Mouse (Mus musculus) limb, embryonic 11.5 days (tissue): ENCODE measurements around the gene Usp38. TPM values are rescaled to one million over a fixed set of nuclear protein-coding genes. Genes with fewer than 3 reads are reported as not detected.

Source experiments
- ATAC-seq: fragments of 200-750 bp; cut with Nextera tagmentation; 2 replicates; pipeline ENCODE4 v1.8.0; 2017; ENCODE audit warnings: low read depth; ENCODE audit not compliant: insufficient number of reproducible peaks, low FRiP score, low TSS enrichment
- DNase-seq: peaks from one replicate; pipeline ENCODE4 v3.0.0-alpha.2; 2015; ENCODE audit warnings: low spot score
- H3K27ac ChIP-seq: fragments of 300-500 bp; sonication (generic); replicated peaks from 2 replicates; pipeline ENCODE4 v1.5.1; 2014; ENCODE audit warnings: low read depth, mild to moderate bottlenecking, low read length
- H3K27me3 ChIP-seq: fragments of 300-500 bp; sonication (generic); 2 replicates; pipeline ENCODE4 v1.6.1; 2014; ENCODE audit warnings: mild to moderate bottlenecking, low read length, mixed read lengths; ENCODE audit not compliant: control insufficient read depth, insufficient read depth
- H3K36me3 ChIP-seq: fragments of 300-500 bp; sonication (generic); 2 replicates; pipeline ENCODE4 v1.6.1; 2014; ENCODE audit warnings: mild to moderate bottlenecking, low read length, moderate library complexity, mixed read lengths; ENCODE audit not compliant: control insufficient read depth, insufficient read depth
- H3K4me1 ChIP-seq: fragments of 300-500 bp; sonication (generic); 2 replicates; pipeline ENCODE4 v1.6.1; 2014; ENCODE audit warnings: low read length, mixed read lengths; ENCODE audit not compliant: control insufficient read depth, insufficient read depth
- H3K4me2 ChIP-seq: fragments of 300-500 bp; sonication (generic); 2 replicates; pipeline ENCODE4 v1.6.1; 2014; ENCODE audit warnings: low read depth, mild to moderate bottlenecking, moderate library complexity; ENCODE audit not compliant: severe bottlenecking
- H3K4me3 ChIP-seq: fragments of 300-500 bp; sonication (generic); 2 replicates; pipeline ENCODE4 v1.5.1; 2014; ENCODE audit warnings: low read depth, low read length
- H3K9ac ChIP-seq: fragments of 300-500 bp; sonication (generic); 2 replicates; pipeline ENCODE4 v1.6.1; 2014; ENCODE audit warnings: mild to moderate bottlenecking, low read length
- H3K9me3 ChIP-seq: fragments of 300-500 bp; sonication (generic); 2 replicates; pipeline ENCODE4 v1.6.1; 2016; ENCODE audit warnings: low read length; ENCODE audit not compliant: control insufficient read depth
- WGBS: fragments of 180-500 bp; shearing (Covaris S2); extraction: QIAGEN DNeasy Blood & Tissue Kit; methylation state at CpG from one replicate; pipeline ENCODE4 v1.1.7; 2014; 5-methylcytosine and 5-hydroxymethylcytosine counted together
- polyA plus RNA-seq: library from polyadenylated mRNA; unstranded; fragments of >200 nt; fragmentation: Nextera tagmentation; extraction: Ambion mirVana; gene quantifications from 2 replicates; pipeline ENCODE4 v1.2.1, GENCODE M21; 2014

Usp38 gene
- polyA plus RNA-seq, 1 experiment from 2014 or later, result 27.2 TPM

DNA sequence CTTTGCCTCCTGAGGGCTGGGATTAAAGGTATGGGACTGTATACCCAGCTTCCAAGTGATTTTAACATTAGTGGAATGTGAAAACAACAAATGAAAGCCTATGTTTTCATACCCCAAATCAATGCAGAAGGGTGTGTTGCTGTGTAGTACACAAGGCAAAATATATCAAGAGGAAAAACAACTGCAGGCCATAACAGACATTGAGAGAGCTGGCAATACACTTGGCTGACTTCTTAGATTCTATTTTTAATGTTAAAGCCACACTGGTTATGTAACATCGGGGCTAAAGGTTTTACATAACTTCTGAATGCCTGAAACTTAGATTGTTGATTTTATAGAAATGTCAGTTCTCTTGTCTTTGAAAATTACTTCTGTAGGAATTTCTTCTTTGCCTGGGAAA is 37.5 kb downstream of the Usp38 start:
- Histone ChIP-seq H3K27me3 (no peaks in the 10 kb centered on the region), H3K9me3 (no peaks in the 10 kb centered on the region), H3K36me3 (peaks cover 2% of the 10 kb centered on the region; the same call in 1 of the 2 replicates), H3K27ac (no peak overlapping the region), H3K4me1 (no peaks in the 10 kb centered on the region), H3K9ac (no peak overlapping the region), H3K4me2 (no peak overlapping the region), H3K4me3 (no peak overlapping the region)
- no peak for DNase-seq
- ATAC-seq, result no peak
- 92% methylated on average over 1 of the region's 1 CpGs for WGBS

- WGBS, result 81% methylated on average over 8 of the region's 9 CpGs
- Histone ChIP-seq H3K9ac (no peak overlapping the region), H3K4me3 (no peak overlapping the region), H3K4me1 (no peaks in the 10 kb centered on the region), H3K27me3 (no peaks in the 10 kb centered on the region), H3K9me3 (no peaks in the 10 kb centered on the region), H3K27ac (no peak overlapping the region), H3K4me2 (no peak overlapping the region), H3K36me3 (no peaks in the 10 kb centered on the region)
- DNase-seq (no peak), ATAC-seq (no peak)
These were observed 43.6 kb downstream of the Usp38 start for GRCm38 (mm10) chr8:80971150-80971549.

DNA sequence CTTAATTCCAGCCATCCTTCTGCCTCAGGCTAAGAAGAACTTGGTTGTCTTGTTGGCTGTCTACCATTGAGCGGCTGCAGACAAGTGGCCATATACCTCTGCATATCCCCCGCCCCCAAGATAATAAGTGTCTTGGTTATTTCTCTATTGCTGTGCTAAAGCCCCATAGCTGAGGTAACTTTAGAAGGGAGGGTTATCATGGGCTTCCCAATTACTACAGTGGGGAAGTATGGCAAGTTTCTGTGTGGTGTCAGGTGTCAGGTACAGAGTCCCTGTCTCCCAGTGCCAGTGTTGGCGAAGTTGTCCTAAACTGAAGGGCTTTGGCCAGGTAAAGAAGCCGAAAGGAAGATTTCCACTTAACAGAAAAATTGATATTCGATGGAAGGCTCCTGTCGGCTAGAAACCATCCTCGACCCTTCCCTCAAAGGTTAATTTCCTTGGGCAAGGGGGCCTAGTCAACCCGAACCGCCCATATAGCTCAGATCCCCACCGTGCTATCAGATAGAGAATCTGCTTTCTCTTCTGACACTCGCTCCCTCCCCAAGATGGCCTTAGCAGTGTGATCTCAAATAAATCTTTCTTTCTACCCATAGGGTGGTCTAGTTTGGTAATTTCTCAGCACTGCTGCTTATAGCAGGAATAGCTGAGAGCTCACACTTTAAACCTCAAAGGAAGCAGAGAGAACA is 44.6 kb downstream of the Usp38 start:
- no peak for ATAC-seq

DNA sequence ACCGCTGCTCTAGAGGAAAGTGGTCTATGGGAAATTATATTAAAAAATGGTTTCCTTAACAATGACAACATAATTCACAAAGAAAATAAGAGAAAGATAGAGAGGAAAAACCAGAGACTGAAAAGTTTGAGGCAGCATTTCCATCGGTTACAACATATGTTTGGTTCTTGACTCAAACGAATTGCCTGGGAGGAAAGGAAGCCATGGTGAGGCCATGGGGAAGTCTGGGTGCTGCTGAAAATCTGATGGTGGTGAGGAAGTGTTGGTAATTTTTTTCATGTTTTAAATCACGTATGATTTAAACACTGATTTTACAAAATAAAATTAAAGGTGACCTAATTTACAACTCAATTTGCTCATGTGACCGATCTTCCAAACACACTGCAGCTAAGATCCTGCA is 45.3 kb downstream of the Usp38 start:
- Histone ChIP-seq H3K4me1 (no peaks in the 10 kb centered on the region), H3K4me2 (no peak overlapping the region), H3K27ac (no peak overlapping the region), H3K9me3 (no peaks in the 10 kb centered on the region), H3K4me3 (no peak overlapping the region), H3K9ac (no peak overlapping the region), H3K27me3 (no peaks in the 10 kb centered on the region), H3K36me3 (no peaks in the 10 kb centered on the region)
- ATAC-seq (no peak), DNase-seq (no peak)
- whole genome bisulfite sequencing, result 92% methylated on average over 5 of the region's 5 CpGs

More for the DNA sequence above, 44.6 kb downstream of the Usp38 start:
- Histone ChIP-seq H3K27ac (no peak overlapping the region), H3K9me3 (no peaks in the 10 kb centered on the region), H3K4me3 (no peak overlapping the region), H3K4me1 (no peaks in the 10 kb centered on the region), H3K27me3 (no peaks in the 10 kb centered on the region), H3K36me3 (no peaks in the 10 kb centered on the region), H3K9ac (no peak overlapping the region), H3K4me2 (no peak overlapping the region)
- no peak for DNase-seq
- WGBS, result 85% methylated on average over 11 of the region's 11 CpGs

GRCm38 (mm10) chr8:80963095-80963494 is 51.6 kb downstream of the Usp38 start:
- Histone ChIP-seq H3K27ac (no peak overlapping the region), H3K9ac (no peak overlapping the region), H3K36me3 (peaks cover 1% of the 10 kb centered on the region; the same call in 1 of the 2 replicates), H3K4me1 (no peaks in the 10 kb centered on the region), H3K9me3 (no peaks in the 10 kb centered on the region), H3K4me2 (no peak overlapping the region), H3K27me3 (no peaks in the 10 kb centered on the region), H3K4me3 (no peak overlapping the region)
- WGBS, result 91% methylated on average over 3 of the region's 3 CpGs
- DNase-seq, result no peak
- no peak for ATAC-seq

- ATAC-seq (no peak), DNase-seq (no peak)
- H3K27me3 ChIP-seq, result no peaks in the 10 kb centered on the region
- H3K4me3 ChIP-seq, result no peak overlapping the region
- no peaks in the 10 kb centered on the region for H3K9me3 ChIP-seq
- no peaks in the 10 kb centered on the region for H3K4me1 ChIP-seq
- H3K27ac ChIP-seq, result no peak overlapping the region
- no peak overlapping the region for H3K9ac ChIP-seq
- H3K36me3 ChIP-seq, result peaks cover 2% of the 10 kb centered on the region; the same call in 1 of the 2 replicates
- no peak overlapping the region for H3K4me2 ChIP-seq
- WGBS, result 97% methylated on average over 5 of the region's 5 CpGs
These were observed 52.1 kb downstream of the Usp38 start for GRCm38 (mm10) chr8:80962592-80962983.

GRCm38 (mm10) chr8:80961937-80962591 is 52.7 kb downstream of the Usp38 start:
- H3K4me3 ChIP-seq, result no peak overlapping the region
- WGBS, result 84% methylated on average over 7 of the region's 7 CpGs
- no peaks in the 10 kb centered on the region for H3K4me1 ChIP-seq
- H3K27ac ChIP-seq, result no peak overlapping the region
- no peaks in the 10 kb centered on the region for H3K9me3 ChIP-seq
- H3K27me3 ChIP-seq, result no peaks in the 10 kb centered on the region
- peaks cover 2% of the 10 kb centered on the region; the same call in 1 of the 2 replicates for H3K36me3 ChIP-seq
- DNase-seq (no peak), ATAC-seq (no peak)
- H3K4me2 ChIP-seq, result no peak overlapping the region
- H3K9ac ChIP-seq, result no peak overlapping the region

DNA sequence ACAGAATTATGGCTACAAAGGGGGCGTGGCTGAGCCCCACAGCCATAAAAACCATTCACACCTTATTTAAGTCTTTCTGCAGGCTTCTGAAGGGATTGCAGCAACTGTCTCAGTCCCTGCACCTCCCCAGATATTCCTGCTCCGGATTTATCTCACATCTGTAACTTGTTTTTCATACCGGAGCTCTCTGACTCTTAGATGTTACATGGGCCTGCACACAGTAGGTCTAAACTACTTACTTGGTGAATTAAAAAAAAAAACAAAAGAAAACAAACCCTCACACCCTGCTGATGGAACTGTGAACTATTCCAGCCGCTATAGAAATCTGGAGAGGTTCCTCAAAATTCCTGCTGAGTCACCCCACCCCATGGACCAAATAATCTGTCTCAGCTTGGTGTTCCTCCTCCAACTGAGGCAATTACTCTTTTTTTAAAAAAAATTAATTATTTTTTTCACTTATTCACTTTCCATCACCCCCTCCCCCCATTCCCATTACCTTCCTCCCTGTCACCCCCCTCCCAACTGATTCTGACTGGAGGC is 53.6 kb downstream of the Usp38 start:
- Histone ChIP-seq H3K4me1 (no peaks in the 10 kb centered on the region), H3K9me3 (no peaks in the 10 kb centered on the region), H3K9ac (no peak overlapping the region), H3K27me3 (no peaks in the 10 kb centered on the region), H3K4me2 (no peak overlapping the region), H3K36me3 (peaks cover 2% of the 10 kb centered on the region; the same call in 1 of the 2 replicates), H3K4me3 (no peak overlapping the region), H3K27ac (no peak overlapping the region)
- WGBS, result 65% methylated on average over 4 of the region's 4 CpGs
- no peak for ATAC-seq
- no peak for DNase-seq
